Mouse (Mus musculus) gastrocnemius, adult 8-10 months (tissue): ENCODE measurements around the gene Cdc42ep4. TPM values are rescaled to one million over a fixed set of nuclear protein-coding genes. Genes with fewer than 3 reads are reported as not detected.

ENCODE experiments used
- DNase-seq, 2 experiments: peaks; one replicate each; pipeline ENCODE4 v3.0.0; 2022; ENCODE audit warnings: low spot score in 2 of 2
- total RNA-seq, 4 experiments: library from RNA; stranded (reverse); gene quantifications; 2 replicates each; pipeline ENCODE4 v1.2.4; 2022

Gene Cdc42ep4
- total RNA-seq, 4 experiments from 2014 or later, result 2.8 to 6.4 (median 5.0) TPM

DNA sequence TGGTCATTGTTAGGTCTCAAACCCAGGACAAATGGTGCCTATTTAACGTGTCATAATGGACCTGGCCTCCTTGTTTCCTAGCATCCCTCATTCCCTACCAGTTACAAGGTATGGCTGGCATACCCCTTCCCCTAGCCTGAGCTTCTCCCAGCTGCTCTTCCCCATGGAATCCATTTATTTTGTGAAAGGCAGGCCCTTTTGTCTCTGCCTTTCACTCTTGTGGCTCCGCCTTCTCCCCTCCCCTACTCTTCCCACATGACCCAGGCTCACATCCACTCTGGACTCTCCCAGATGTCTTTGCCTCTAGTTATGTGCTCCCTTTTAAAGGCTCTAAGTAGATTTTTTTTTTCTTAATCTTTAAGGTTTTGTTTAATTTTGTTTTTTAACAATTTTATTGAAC is 64.7 kb downstream of the Cdc42ep4 start:
- no peak for DNase-seq

DNA sequence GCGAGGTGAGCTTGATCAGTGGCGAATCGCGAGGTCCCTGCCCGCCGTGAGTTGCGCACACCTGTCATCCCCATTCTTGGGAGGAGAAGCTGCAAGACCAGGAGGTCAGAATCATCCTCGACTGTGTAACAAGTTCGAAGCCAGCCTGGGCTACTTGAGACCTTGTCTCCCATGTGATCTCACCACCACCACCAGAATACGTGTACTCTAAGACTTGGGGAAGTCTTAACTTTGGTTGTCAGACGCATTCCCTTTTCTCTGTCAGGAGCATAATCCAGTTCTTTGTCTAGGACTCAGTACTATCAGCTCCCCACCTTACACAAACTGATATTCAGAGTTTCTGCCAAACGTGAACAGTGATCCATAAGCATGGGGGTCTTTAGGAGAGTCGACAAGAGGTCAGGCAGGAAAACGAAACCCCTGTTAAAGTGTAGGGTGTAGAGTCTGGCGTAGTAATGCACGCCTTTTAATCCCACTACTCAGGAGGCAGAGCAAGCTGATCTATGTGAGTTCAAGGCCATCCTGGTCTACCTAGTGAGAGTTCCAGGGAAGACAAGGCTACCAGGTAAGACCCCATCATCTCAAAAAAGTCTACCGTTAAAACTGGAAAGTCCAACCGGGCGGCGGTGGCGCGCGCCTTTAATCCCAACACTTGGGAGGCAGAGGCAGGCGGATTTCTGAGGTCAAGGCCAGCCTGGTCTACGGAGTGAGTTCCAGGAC is 66.8 kb downstream of the Cdc42ep4 start:
- no peak for DNase-seq

DNA sequence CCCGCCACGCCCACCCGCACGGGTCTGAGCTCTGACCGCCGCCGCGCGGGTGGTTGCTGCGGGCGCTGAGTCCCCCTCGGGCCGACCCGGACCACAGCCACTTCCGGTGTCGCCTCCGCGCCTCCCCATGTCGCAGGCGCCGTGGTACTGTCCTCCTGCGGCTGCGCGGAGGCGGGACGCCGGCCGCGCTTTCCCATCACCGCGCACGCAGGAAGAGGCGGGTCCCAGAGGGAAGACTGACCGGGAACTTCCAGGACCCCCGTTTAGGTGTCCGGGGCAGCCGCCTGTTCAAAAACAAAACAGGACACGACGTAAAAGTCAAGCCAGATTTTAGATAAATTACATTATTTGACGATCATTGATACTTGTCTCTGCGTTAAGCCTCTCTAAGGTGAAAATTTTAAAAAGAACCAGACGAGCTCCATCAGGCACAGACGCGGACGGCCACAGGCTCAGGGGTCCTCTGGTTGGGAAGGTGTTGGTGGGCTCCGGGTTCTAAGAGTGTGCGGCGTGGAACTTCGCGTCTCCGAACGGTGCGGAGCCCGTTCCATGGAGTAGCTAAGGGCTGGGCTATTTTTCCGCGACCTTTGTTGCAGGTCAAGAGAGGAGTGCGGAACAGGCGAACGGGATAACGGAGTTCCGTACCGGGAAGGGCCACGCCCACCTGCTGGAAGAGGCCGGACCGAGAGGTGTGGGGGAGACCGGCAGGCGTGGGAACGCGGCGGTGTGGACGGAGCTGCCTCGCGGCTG is 67.5 kb downstream of the Cdc42ep4 start, which contains the start of the genes Fam104a and D11Wsu47e:
TSS of gene Fam104a (minus strand) at position 199 of the 750 bp plus-strand sequence.
TSS of gene D11Wsu47e (plus strand) at position 456 of the 750 bp plus-strand sequence.
- DNase-seq, result peak; percentile 91 to 94

DNA sequence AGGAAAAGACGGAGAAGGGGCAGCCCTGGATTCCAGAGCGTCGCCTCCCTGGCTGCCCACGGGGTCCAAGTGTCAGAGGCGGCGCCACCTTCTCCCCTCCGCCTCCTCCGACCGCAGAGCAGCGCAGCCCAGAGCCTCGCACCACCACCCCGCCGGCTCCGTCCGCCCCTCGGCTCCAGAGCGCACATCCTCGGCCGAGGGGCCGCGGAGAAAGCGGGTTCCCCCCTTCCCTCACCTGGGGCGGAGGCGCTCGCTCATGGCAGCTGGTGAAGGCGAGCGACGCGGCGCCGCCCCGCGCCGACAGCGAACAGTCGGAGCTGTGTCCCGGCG is 68.1 kb downstream of the Cdc42ep4 start:
- DNase-seq, result no peak

DNA sequence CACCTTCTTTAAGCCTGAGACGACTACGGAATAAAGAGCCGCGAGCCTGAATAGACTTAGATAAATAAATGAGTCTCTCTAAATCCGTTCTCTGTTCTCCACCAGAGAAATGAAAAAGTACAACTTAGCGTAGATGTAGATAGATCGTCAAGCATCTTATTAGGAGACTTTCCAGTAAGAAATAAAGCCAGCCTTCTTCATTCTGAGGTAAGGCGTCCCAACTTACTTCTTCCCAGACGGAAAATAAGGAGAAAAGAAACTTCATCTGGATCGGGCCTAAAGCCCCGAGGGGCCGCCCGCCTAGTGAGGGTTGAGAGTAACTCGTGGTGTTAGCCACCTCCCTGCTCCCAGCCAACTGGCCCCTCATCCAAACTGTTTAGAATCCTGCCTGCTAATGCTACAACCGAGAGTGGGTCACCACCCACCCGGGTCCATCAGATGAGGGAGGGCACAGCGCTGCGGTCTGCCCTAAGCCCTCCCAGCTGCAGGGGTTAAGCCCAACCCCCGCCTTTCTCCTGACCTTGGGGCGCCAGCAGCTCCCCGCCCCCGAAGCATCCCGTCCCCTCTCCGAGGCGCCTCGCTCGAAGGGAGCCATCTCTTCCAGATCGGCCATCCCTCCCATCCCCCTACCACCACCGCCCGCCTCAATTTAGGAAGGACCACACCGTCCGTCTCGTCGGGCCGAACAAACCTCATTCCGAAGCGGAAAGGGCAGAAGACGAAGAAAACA is 68.6 kb downstream of the Cdc42ep4 start:
- peak in 1 of 2 experiments; percentile 15 for DNase-seq

DNA sequence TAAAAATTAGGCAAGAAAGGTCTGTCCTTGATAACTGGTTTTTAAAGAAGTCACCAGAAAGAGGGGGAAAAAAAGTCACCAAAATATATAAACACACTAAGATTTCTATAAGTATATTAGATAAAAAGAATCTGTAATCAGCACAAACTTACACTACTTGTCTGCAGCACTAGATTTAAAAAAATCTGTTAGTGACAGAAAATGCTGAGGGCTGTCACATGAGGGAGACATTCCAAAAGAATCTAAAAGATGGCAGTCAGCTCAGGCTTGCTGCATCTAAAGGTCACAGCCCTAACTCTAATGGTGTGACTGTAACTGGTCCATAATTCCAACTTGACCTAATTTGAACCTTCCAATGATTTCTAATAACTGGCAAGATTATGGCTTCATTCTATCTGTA is 69.7 kb downstream of the Cdc42ep4 start:
- no peak for DNase-seq

DNA sequence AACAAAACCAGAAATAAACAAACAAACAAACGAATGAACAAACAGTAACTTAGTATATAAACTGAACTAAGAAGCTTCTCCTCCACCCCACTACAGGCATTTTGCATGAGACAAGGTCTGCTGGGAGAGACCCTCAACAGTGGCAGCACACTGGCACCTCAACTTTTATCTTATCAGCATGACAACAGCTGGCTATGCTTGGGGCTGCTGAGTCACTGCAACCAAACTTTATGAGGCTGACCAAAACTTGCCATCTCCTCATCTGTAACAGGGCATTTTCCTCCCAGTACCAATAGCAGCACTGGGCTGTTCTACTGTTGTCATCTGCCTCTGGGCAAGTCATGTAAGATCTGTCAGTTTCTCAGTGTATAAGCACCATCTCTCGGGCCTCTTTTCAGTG is 70.7 kb downstream of the Cdc42ep4 start:
- DNase-seq, result no peak

DNA sequence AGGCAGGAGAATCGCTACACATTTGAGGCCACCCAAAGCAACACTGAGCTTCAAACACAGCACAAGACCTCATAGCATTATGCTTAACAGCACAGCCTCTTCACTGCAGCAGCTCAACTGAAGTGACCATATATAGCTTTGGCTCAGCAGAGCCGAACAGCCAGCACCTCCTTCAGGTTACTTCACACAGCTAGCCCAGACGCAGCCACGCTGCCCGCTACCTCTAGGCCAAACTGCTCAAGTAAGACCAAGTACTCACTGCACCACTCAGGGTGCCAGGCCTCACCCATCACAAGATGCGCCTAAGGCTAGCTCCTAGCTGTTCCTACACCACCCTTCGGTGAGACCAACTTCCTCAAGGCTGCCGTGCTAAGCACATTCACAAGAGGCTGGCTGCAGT is 73.3 kb downstream of the Cdc42ep4 start:
- DNase-seq, result no peak

DNA sequence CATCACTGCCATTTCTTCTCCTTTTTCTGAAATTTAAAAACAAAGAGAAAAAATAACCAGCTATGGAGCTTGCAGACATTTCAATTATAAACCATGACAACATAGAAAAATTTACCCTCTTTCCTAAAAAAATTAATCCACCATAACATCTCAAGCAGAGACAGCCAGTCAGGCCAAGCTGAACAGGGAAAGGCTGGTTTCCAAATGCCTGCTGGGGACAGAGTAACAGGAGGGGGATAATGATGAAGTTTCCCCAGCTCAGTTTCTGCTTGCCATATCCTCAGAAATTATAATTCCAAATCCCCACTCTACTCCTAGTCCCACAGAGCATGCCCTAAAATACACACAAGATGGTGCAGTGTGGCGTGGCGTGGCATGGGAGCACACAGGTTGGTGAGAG is 74.3 kb downstream of the Cdc42ep4 start:
- DNase-seq, result no peak

Other genes with a start within 250 kb of the Cdc42ep4 start
- not detected for gene Sstr2, start 132.5 kb downstream of the Cdc42ep4 start, total RNA-seq
- 10 to 100 TPM; 18.4 to 24.6 (median 20.6) TPM for gene Cog1, start 102.7 kb downstream of the Cdc42ep4 start, total RNA-seq
- 1 to 10 TPM; 2.1 to 2.6 (median 2.2) TPM for gene Slc39a11, start 101.8 kb downstream of the Cdc42ep4 start, total RNA-seq
- gene Fam104a, start 67.7 kb downstream of the Cdc42ep4 start, total RNA-seq, result 10 to 100 TPM; 30.8 to 41.7 (median 36.1) TPM
- 1 to 10 TPM; 3.3 to 5.0 (median 4.4) TPM for gene D11Wsu47e, start 67.5 kb downstream of the Cdc42ep4 start, total RNA-seq
- gene Cpsf4l, start 41.9 kb downstream of the Cdc42ep4 start, total RNA-seq, result not detected